Mouse (Mus musculus): Measurements from ENCODE around the gene Pus7l.

Gene Pus7l

DNA sequence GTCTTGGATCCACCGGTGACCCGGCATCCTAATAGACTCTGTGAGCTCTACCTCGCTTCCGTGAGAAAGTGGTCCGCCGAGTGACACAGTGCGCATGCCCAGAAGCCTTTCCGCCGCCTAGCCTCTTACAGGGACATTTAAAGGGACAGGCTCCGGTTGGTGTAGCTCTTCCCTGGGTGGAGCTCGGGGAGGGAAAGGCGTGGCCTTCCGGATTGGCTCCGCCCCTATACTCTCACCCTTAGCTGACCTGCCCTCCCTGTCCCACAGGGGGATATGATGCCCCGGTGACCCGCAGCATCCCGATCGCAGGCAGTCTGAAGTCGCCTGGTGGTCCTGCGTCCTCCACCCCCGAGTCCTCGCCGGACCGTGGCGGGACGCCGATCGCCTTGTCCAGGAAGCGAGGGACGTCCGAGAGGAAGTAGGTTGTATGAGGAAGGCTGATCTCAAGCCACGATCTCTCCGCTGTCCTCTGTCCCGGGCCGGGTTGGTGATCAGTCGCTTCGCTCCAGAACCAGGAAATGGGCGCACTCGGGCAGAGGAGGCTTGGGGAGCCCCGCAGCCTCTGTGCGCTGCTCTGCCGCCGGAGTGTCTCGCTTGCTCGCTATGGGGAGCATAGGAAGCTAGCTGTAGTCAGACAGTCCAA lies at the start of gene Pus7l, which contains the start of gene Irak4:
Pus7l (minus strand) TSS at position 139 of the 643 bp plus-strand sequence.
Irak4 (plus strand) TSS at position 235 of the 643 bp plus-strand sequence.
- peak; percentile 97 for ATAC-seq (ENCODE audit: low TSS enrichment)

DNA sequence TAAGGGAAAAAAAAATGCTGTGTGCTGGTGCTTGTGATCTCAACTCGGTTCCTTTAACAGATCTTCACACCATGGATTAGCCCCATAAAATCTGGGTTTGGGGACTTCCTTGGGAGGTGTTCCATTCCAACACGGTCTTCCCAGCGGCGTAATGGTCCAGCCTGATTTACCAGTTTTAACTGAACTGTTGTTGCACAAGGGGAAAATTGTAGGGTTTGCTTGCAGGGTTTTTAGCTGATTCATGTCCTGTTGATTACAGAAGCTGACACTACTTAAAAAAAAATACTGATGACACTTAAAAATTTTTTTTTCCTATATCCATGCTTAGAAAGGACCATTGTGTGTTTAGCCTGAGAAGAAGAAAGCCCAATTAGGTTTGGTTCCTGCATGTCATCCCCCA lies 48.0 kb upstream of the Pus7l start:
- ATAC-seq (ENCODE audit: low TSS enrichment): no peak

- ATAC-seq (ENCODE audit: low TSS enrichment): peak; percentile 8; the same call in 1 of the 2 replicates
Measured at GRCm38 (mm10) chr15:94590083-94590482, 46.7 kb upstream of the Pus7l start.

- ATAC-seq (ENCODE audit: low TSS enrichment): peak; percentile 99
Measured at GRCm38 (mm10) chr15:94589219-94590075, 46.1 kb upstream of the Pus7l start, which contains the start of gene Twf1. Gene Twf1, minus strand, starts transcription at chr15:94589889.

DNA sequence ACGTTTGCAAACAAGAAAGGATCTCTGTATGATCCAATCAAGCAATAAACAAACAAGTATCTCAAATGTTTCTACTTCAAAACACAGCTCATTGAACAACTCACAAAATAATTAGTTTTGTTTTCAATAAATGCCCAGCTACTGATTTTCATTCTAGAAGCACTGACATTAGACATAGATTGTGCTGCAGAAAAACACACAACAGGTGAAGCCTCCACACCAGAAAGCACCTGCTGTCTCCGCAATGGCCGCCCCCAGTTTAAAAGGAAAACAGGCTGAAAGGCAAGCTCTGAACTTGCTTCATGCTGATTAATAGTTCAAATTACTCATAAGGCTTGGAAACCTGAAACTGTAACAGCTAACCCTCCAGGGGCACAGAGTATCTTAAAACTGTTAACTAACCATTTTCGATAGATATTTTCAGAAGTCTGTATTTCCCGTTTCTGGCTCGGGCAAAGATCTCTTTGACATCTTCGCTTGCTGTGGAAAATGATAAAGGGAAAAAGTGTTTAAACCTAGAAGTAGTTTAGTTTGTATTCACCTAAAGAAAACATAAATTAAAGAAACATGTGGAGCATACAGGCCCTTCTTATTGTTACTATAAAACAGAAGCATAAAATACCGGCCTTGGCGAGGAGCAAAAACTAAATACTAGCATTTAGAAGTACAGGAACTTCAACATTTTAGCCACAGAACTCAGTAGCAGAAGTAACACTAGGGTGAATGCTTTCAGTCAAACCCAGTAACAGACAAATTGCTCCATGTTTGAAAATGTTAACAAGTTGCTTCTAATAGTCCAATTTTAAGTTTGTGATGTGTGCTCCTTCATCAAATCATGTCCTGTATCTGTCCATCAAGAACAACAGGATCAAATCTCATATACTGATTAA lies 44.7 kb upstream of the Pus7l start:
- no peak for ATAC-seq (ENCODE audit: low TSS enrichment)

DNA sequence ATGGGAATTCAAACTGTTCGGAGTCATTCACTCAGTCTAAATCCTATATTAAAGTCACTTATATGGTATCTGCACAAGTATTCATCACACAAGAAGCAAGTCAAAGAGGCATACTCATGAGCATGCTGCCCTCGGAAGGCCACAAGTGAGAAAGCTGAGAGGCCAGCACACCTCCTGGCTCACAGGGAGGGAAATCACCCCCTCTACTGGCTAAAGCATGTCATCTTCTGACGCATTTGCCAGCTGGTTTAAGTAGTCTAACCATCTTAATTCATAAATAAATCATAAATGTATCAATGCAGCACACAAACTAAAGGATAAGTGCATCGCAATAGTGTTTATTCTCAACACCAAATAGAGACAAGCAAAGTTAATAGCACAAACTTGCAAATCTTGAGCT lies 41.4 kb upstream of the Pus7l start:
- no peak for ATAC-seq (ENCODE audit: low TSS enrichment)

- no peak for ATAC-seq (ENCODE audit: low TSS enrichment)
Measured at GRCm38 (mm10) chr15:94583153-94583552, 39.8 kb upstream of the Pus7l start.

- ATAC-seq (ENCODE audit: low TSS enrichment): no peak
Measured at GRCm38 (mm10) chr15:94582000-94582593, 38.8 kb upstream of the Pus7l start.

DNA sequence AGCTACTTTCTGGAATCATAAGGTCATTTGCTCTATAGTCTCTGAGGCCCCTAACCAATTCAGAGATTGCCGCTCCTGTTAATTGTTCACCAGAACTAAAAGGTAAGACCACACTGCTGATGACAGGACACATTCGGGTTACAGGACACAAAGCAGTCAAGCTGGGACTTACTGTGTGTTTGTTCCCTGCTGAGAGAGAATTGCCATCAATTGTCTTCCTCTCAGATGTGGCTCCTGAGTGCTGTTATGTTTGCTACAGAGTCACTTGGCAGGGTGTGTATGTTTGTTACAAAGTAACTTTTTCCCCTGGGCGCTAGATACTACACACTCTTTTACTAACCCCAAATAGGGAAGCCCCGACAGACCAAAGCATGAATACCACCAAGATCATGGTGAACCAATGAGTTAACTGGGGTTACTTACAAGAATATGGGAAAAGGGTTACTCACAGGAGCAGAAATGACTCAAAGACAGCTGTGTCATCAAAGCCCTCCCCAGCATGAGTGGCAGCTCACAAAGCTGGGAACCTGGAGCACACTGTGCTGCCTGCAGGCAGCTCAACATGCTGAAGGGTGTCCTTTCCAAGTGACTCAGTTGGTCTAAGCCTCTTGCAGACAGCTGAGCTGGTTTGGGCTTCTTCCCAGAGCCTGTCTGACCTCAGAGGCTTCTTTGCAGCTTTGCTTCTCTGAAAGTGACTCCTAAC lies 31.4 kb upstream of the Pus7l start:
- ATAC-seq (ENCODE audit: low TSS enrichment): no peak

GRCm38 (mm10) chr15:94572746-94573145 lies 29.4 kb upstream of the Pus7l start:
- no peak for ATAC-seq (ENCODE audit: low TSS enrichment)

- no peak for ATAC-seq (ENCODE audit: low TSS enrichment)
Measured at GRCm38 (mm10) chr15:94571501-94571900, 28.2 kb upstream of the Pus7l start.

DNA sequence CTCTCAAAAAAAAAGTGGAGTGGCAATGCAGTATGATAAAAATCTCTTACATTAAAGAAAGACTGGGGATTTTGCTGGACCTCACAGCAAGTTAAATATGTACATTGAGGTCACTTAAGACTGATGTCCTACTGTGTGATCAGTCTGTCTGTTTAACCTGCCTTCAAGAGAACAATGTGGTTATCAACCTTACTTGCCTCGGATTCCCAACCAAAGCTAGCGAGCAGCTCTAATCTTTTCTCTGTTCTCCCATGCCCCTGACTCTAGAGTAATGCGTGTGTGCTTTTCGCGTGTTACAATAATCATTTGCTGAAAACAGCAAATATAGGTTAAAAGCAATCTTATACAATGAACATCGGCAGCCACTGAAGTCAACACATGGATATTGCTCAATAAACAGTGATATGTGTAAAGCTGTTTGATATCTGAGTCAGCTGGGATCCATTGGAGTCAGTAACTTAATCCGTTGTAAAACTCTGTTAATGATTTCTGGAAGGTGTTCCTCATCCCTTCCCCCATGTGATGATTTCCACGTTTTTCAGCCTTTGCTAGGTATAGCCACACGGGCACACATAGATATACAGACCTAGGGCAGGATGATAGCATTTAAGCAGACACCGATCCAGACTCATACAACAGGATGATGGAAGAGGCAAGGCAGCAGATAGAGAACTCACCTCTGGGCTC lies 25.3 kb upstream of the Pus7l start:
- ATAC-seq (ENCODE audit: low TSS enrichment): no peak

- ATAC-seq (ENCODE audit: low TSS enrichment): no peak
Measured at GRCm38 (mm10) chr15:94565854-94566253, 22.5 kb upstream of the Pus7l start.

DNA sequence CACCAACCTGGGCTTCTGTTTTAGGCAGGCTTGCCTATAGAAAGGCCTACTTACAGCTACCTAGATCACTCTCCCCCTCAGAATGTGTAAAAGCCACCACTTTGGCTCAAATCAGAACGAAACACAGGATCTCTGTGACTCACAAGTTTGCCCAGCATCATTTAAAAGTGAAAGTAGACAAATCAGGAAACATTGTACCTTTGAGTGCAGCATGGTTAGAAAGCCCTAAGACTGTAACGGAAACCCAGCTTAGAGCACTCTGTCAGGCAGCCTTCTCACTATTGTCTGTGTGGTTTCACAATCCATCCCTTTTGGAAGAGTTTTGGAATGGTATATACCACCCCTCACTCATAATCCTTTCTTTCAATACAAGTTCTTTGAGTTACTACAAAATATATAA lies 21.6 kb upstream of the Pus7l start:
- ATAC-seq (ENCODE audit: low TSS enrichment): no peak

- no peak for ATAC-seq (ENCODE audit: low TSS enrichment)
Measured at GRCm38 (mm10) chr15:94558895-94559656, 15.7 kb upstream of the Pus7l start.

GRCm38 (mm10) chr15:94557442-94557841 lies 14.1 kb upstream of the Pus7l start:
- peak; percentile 95 for ATAC-seq (ENCODE audit: low TSS enrichment)

DNA sequence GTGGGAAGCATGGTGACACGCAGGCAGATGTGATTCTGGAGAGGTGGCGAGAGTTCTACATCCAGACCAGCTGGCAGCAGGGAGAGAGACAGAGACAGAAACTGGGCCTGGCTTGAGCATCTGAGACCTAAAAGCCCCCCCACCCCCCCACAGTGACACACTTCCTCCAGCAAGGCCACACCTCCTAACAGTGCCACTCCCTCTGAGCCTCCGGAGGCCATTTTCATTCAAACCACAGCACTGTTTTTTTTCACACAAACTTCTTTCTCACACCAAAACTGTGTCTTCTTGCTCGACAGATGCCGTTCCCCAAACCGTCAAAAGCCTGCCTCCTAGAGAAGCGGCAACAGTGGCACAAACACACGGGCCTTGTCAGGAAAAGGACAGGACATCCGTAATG lies 10.2 kb upstream of the Pus7l start:
- no peak for ATAC-seq (ENCODE audit: low TSS enrichment)

DNA sequence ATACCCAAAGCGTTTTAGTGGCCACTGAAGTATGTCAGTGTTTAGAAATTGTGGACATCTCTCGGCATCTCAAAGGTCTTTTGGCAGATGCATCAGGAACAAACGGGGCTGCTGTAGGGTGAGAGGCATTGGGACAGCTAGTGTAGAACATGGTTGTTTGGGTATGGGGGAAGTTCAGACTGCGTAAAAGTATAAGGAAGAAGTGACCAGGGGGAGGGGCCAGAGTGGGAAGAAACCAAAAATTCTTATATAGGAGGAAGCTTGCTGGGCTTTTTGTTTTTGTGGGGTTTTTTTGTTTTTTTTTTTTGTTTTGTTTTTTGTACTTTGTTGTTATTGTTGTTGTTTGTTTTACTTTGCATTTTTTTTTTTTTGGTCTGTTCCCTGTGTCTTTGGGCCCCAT lies 1.5 kb upstream of the Pus7l start:
- no peak for ATAC-seq (ENCODE audit: low TSS enrichment)

- ATAC-seq (ENCODE audit: low TSS enrichment): no peak
Measured at GRCm38 (mm10) chr15:94544052-94544636, 797 bp upstream of the Pus7l start.
